Mouse (Mus musculus) ES-CJ7 (cell line): ENCODE results near the gene Zfp568.
"Not testable (repeated sequence)": the region's sequence is repeated elsewhere in the genome, so short reads cannot be mapped to it uniquely, and the experiment has no call there.

Experiments used
- DNase-seq: peaks from one replicate; pipeline ENCODE4 v3.0.0; 2011; ENCODE audit warnings: low read depth, low spot score

Zfp568 gene

DNA sequence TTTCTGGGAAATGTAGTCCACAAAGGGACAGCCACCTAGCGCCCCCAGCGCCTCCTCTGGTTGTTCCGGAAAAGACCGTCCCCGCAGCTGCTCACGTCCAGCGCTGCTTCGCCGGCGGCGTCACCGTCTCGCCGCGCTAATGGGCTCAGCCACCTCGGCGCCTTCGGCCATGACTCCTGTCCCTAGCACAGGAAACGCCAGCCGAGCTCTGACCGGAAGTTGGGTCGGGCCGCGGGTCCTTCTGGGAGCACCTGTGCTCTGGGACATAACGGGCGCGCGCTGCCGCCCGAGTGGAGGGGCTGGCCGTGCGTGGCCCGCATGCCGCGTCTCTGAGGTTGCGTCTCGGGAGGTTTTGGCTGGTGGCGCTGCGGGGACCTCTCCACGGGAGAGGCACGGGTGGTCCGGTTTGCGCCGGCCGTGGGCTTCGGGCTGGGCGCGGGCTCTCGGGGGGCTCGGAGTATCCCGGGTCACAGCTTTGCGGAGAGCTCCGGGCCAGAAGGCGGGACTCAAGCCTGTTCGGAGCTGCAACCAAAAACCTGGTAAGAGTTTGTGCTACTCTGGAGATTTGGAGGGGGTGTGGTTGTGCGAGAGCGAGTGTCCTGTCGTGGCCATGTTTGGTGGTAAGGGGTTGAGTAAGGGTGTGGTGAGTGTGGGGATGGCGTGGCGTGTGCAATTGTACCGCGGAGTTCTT lies at the start of gene Zfp568:
Gene Zfp568 (plus strand): TSS at position 266 of the 691 bp plus-strand sequence.
- DNase-seq: peak; percentile 89

DNA sequence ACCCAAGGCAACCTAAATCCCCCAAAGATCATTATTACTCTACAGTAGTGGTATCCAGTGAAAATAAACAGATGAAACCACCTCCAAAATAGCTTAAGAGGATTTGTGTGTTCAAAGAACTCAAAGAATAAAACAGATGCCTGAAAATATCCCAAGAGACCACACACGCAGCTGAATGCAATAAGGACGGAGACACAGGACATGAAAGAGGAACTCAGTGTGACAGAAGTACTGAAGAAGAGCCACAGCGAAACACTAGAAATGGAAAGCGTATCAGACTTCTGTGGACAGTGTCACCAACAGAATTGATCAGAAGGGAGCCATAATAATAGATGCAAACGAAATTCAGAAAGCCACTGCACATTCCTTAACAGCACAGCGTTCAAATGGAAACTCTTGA lies 44.9 kb upstream of the Zfp568 start:
- DNase-seq: no peak

DNA sequence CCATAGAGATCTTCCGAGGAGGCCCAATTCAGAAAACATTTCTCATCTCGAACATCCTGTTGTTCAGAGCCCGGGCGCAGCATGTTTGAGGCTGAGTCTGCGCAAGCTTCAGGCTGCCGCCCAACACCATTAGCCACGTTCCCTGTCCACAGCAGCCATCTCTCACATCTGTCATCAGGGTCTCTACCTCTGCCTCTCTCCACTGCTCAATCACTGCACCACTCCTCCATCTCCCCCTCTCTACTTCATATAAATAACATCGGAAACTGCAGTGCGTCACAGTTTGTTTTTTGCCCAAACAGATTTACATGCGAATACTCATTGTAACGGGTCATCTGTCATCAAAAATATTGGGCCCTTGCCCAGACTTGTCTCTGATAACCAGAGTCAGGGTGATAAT lies 42.7 kb upstream of the Zfp568 start:
- DNase-seq: no peak

DNA sequence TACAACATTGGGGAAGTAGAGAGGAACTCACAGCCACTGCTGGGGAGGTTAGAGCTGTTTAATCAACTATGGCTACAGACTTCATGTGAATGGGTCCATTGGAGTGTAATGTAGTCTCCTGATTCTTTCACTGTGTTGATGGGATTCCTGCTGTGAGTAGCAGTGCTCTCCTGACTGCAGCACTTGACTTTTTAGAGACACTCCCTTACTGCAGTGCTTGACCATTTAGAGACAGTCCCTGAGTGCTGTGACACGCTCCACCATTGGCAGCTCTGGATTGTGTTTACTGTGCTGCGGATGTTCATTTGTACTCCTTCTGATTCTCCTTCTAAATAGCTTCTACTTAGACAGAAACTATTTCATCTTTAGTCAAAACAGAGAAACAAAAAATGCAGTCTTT lies 41.0 kb upstream of the Zfp568 start:
- peak; percentile 87 for DNase-seq

DNA sequence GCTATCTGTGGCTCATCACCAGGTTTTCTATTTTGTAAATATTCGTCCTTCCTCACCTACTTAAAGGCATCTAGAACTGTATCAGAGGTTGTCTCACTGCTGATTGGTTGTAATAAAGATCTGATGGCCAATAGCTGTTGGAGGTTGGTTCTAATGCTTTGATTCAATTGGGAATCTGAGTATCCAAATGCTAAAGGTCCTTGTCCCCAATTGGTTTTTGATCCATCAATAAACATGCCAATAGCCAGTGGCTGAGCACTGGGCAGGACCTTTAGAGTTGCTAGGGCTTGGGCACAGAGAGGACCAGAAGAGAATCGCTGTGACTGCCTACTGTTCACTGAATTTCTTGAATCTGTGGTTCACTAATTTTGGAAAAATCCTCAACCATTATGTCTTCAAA lies 40.0 kb upstream of the Zfp568 start:
- DNase-seq: peak; percentile 83

DNA sequence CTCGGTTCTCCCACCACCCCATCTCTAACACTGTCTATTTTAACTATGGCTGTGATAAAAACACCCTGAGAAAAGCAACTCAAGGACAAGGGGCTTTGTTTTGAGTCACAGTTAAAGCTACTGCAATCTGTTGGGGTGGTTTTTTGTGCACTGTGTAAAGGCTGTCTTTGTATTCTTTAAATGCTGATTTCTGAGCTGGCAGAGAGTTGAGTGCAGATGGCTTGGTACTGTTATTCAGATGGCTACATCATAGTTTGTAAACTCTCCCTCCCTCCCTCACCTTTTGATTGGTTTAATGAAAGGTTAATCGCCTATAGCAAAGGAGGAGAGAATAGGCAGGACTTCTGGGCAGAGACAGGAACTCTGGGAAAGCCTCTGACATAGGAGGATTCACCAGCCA lies 39.6 kb upstream of the Zfp568 start:
- DNase-seq: peak; percentile 93

DNA sequence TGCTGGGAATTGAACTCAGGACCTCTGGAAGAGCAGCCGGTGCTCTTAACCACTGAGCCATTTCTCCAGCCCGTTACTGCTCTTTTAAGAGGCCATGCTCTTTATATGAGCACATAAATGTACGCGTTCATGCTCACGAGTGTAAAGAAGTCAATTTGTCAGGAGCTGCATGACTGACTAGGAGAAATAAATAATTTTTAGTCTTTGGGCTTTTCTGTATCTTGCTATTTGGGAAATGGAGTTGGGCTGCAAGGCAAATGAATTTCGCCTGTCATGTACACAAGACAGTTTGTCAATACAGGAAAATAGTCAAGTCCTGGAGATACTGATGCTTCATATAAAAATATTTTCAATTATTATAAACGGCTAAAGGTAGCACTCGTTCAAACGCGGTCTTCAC lies 30.7 kb upstream of the Zfp568 start:
- no peak for DNase-seq

DNA sequence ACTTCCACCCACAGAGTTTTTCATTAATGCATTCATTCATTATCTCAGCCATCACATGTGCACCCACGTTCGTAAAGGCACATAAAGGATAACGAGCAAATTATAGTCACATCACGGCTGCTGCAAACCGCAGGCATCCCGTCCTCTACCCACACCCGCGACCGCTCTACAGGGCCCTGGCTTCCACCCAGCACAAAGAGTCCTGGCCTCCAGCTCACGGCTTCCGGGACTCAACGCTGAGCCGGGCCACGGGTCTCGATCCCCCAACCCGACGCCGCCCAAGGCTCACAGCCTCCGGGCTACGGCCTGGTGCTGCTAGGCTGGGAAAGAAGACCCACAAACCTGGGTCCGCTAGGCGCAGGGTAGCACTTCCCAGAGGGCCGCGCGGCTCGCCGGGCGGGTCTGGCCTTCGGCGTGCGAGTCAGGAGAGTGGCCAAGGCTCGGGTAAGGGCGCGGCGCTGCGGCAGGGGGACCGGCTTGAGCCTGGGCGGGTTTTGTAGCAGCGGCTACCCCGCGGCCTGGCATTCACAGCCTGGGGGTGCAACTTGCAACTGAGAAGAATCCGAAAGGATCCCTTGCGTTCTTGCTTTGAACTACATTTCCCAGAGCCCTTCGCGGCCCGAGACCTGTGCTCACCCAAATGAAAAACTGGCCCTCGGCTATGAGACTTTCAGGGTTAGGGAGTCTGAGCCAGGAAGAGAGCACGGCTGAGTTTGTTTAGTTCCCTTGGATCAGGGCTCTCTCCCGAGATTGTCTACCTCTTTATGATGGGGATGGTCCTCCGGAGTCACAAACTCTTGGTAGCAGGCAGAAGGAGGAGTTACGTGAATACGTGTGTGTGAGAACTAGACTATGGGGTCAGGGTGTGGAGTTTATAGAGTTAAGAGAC lies 30.0 kb upstream of the Zfp568 start, which contains the start of gene Zfp74:
Gene Zfp74 (minus strand): TSS at position 577 of the 889 bp plus-strand sequence.
- peak; percentile 90 for DNase-seq

DNA sequence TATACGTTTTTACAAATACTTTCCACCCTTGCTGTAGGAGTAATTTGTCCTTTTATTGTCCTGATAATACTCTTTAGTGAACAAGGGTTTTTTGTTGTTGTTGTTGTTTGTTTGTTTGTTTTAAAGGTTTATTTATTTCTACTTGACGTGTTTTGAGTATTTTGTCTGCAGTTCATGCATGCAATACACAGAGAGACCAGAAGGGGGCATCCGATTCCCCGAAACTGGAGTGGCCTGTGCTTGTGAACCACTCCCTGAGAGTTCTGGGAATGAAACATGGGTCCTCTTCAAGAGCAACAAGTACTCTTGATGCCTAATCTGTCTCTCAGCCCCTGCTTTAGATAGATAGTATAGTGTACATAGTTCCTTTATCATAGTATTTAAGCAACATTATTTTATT lies 29.0 kb upstream of the Zfp568 start:
- peak; percentile 83 for DNase-seq

DNA sequence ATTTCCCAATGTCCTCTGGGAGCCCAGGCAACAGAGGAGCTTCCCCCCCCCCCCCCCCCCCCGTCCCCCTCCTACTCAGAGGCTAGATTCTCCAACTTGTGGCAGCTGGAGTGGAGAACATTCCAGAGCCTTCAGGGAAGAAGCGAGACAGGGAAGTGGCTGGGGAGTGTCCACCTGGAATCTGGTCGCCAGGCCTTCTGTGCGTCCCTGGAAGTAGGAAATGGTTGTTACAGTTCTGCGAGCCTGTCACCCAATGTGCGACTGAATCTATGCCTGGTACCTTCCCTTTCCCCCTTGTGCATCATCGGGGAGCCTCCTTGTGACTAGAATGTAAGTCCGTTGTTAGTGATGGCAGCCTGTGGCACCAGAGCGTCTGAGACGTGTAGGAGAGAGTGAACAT lies 27.5 kb upstream of the Zfp568 start:
- DNase-seq: no peak

DNA sequence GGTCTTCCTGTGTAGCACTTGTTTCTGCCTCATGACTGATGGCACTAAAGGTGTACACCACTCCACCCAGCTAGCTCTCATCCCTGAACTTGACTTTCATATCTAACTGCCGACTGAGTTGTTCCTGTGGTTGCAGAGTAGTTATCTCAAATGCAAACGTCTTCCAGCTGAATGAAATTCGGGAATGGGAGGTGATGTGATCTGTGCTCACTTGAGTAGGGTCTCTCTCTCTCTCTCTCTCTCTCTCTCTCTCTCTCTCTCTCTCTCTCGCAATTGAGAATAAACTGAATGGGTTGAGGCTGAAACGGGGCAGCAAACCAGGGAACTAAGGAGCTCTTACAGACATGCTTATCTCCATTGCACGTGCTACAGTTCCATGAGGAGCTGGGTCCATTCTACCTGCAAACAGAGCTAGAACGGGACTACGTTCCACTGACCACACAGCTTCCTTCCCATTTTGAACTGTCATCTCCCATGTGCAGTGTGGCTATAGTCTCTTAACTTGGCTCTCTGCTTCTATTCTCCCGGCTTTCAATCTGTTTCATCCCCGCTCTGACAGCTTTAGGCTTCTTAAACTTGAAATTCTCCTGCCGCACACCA lies 25.5 kb upstream of the Zfp568 start:
- no peak for DNase-seq

DNA sequence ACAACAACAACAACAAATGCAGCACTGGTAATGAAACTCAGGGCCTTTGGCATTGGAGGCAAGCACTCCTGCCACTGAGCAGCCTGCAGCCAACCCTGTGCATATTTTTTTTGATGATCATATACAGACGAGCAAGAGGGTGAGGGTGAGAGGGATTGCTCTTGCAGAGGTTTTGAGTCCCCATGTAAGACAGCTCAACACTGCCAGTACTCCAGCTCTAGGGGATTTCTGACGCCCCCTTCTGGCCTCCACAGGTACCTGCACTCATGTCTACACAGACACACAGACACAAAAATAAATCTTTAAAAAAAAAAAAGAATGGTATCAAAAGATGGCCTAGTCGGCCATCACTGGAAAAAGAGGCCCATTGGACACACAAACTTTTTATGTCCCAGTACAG lies 24.8 kb upstream of the Zfp568 start:
- peak; percentile 47 for DNase-seq

DNA sequence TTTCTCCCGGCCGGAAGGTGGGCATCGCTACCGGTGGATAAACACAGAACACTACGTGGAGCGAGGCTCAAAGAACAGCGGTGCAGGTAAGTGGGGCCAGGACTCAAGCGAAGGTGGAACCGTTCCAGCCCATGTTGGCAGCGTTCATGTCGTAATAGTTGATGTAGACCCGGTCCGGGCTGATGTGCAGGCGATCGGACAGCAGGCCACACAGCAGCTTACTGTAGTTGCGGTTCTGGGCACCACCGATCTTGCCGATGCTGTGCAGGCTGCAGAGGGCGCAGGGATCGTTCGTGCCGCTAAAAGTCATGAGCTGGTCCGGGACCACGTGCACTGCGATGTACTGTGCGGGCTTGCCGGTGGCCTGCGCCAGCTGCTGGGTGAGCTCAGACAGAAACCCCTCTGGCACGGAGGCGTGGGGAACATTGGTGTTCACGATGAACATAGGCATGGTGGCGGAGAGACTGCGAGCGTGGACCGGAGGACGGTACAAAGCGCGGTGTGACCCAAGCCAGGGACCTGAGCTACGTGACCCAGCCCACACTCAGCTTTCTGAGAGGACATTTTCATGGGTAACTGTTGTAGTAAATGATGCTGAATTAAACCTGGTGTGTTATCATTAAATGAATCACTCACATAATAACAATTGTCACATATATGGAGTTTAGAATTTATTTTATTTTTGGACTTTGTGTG lies 18.5 kb upstream of the Zfp568 start:
- not testable (repeated sequence) for DNase-seq

DNA sequence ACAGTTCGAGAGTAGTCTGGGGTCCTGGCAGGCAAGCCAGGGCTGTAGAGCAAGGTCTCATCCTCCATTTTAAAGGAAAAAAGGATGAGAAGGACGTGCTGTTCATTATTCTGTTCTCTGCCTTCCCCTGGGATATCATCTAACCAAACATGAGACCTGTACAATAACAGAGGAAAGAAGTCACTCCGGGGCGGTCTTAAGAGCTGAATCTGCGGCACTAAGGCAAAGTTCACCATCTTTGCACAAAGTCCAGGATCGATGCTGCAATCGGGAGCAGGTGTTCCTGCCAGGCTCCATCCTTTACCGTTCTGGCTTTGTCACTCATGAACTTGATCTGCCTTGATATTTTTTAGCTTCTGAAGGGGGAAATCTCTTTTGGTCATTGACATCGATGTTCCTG lies 13.1 kb upstream of the Zfp568 start:
- DNase-seq: no peak

DNA sequence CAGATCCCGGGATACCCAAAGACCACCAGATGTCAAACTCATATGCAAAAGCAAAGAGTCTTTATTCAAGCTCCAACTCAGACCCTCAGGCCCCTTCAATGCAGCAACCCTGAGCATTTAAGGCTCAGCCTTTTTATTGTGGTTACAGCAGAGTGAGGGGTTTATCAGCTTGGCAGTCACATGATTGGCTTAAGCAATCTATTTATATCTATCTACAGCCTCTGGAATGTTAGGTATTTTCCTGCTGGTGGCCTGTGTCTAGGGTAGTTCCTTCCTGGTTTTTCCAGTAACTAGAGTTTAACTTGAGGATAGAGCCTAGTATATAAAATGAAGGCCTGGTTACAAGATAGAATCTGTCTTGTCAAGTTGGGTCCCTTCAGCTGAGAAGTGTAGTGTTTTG lies 3.0 kb upstream of the Zfp568 start:
- peak; percentile 46 for DNase-seq

DNA sequence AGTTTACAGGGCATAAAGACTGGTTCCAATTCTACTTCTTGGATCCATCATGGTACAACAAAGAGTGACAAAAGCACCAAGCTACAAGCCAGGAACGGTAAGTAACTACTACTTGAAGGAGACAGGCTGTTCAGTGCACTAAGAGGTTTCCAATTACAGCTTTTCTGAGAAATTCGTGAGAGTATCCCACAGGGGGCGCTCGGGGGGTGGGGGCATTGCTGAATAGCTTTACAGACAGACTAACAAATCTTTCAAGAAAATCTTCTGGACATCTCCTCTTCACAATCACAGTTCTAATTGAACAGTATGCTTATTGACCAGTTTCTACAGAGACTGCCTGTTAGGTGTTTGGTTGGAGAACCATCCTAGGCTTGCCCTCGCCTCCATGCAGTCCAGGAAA lies 2.3 kb upstream of the Zfp568 start:
- peak; percentile 84 for DNase-seq

DNA sequence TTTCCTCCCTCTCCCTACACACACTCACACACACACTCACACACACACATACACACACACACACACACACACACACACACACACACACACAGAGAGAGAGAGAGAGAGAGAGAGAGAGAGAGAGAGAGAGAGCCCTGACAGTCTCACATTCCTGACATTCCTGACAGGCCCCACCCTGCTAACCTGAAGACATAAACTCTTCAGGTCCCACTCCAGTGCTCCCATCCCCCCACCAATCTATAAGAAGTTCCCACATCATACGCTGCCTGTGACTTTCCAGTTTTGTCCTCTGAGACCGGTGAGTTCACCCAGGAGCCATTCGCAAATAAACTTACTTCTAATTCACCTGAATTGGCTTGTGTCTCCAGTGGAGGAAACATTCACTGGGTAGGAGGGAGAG lies 1.9 kb upstream of the Zfp568 start:
- peak; percentile 96 for DNase-seq

DNA sequence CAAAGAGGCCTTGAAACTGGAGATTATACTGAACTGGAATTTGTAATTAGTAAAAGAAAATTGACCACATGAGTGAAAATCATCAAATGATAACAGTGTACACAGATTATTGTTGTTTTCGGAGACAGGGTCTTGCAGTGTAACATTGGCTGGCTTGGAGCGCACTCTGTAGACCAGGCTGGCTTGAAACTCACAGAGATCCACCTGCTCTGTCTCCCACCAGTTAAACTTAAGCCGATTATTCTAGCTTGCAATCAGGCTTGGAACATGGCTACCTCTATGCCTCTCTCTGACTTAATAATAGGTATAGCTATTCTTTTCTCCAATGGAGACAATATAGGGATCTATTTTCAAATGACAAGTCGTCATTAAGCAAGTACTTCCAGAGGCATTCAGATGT lies 1.4 kb upstream of the Zfp568 start:
- peak; percentile 55 for DNase-seq

DNA sequence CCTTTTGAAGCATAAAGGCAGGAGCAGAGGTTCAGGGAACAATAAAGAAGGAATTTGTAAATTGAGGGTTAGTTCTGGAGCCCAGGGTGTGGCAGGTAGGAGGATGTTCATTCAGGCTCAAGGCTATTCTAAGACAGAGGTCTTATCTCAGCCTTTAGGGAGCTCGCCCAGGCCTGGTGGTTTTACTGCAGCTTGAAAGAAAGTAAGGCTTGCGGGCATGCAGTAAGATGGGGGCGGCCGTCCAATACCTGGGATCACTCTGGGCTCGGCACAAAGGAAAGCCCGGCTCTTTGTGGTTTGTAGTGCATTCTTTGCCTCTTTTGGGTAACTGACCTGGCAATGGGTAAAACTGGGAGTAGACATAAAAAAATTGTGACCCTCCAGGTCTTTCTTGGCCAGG lies 824 bp upstream of the Zfp568 start:
- peak; percentile 95 for DNase-seq

DNA sequence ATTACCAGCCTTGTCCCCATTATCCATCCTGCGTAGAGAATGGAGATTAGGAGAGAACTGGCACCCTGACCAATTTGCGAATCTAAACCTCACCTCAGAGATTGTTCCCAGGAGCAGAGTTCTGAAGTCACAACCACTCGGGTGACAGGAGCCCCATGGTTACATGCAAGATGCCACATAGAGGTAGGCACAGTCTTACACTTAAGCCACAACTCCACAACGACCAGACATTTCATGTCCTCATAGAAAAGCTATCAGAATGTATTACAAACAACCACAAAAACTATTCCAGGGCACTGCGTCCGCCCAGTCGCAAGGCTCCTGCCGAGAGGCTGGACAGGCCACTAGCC lies 440 bp upstream of the Zfp568 start:
- DNase-seq: no peak

DNA sequence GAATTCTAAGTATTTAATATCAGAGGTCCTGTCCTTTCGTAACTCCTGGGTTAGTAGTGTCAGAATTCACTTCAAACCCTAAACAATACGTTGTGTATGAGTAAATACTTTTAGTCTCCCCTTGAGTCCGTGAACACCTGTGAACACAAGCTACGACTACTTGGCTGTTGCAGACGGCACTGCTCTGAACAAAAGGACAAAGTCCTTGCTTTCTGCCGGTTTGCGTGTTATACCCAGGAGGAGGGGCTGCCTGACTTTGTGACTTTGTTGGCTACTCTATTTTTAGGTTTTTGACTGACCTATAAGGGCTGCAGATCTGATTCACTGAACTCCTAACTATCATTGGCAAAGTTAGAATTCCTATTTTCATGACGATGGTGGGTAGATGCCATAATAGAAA lies 2.3 kb downstream of the Zfp568 start:
- peak; percentile 21 for DNase-seq

DNA sequence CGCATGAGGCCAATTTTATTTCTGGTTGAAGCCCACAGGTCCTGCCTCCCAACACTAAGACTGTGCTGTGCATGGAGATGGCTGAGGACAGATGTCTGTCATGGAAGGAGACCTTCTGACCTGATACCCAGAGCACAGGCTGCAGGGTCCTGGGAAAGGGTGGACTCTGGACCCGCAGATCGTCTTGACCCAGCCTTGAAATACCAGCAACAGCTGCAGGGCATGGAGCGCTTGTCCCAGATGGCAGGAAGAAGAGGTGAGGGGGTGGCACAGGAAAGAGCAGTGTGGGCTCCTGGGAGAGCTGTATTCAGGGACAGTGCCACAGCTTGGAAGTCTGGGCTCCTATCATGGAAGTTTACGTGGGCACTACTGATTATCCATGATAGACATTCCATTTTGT lies 3.8 kb downstream of the Zfp568 start:
- DNase-seq: no peak
